Mouse (Mus musculus) megakaryocyte, embryonic 14.5 days (primary cell): Measurements from ENCODE around the gene Gm20388.

Experiments used
- FLI1 ChIP-seq: IDR thresholded peaks from 2 replicates; pipeline ENCODE4 v1.6.1; 2012; ENCODE audit warnings: low read length, inconsistent platforms, mixed read lengths
- GATA1 ChIP-seq: IDR thresholded peaks from 3 replicates; pipeline ENCODE4 v1.6.1; 2012; ENCODE audit warnings: mixed read lengths, low read length, inconsistent platforms, borderline replicate concordance

GRCm38 (mm10) chr8:122526526-122527170 is 2616.0 kb downstream of the Gm20388 start:
- TF ChIP-seq GATA1 (no peak), FLI1 (no peak)
